Mouse (Mus musculus): ENCODE measurements around the gene Atg4b. TPM values are rescaled to one million over a fixed set of nuclear protein-coding genes. Genes with fewer than 3 reads are reported as not detected.
"Not testable (repeated sequence)": the region's sequence is repeated elsewhere in the genome, so short reads cannot be mapped to it uniquely, and the experiment has no call there.

Gene Atg4b
- polyA plus RNA-seq, 1 experiment from 2014 or later = 51.6 TPM

GRCm38 (mm10) chr1:93753911-93754572 lies 2.7 kb downstream of the Atg4b start:
- peak overlapping the region; percentile 98 for H3K4me2 ChIP-seq (ENCODE audit: low read depth, low read length)
- H3K9me3 ChIP-seq (ENCODE audit: low read length) = no peaks in the 10 kb centered on the region
- peak; percentile 55 for DNase-seq

GRCm38 (mm10) chr1:93754573-93755290 lies 3.4 kb downstream of the Atg4b start, which contains the start of gene Thap4:
Gene Thap4 (minus strand): TSS chr1:93754864.
- TF ChIP-seq EP300 (IDR thresholded peaks at IDR 0.05; ENCODE audit: low read depth) = no peak
- TF ChIP-seq CTCF (IDR thresholded peaks at IDR 0.05; ENCODE audit: low read depth) = no peak
- no peaks in the 10 kb centered on the region for H3K27me3 ChIP-seq (ENCODE audit: insufficient read depth, low read length)
- H3K9me3 ChIP-seq (ENCODE audit: low read length) = no peaks in the 10 kb centered on the region
- peaks cover 26% of the 10 kb centered on the region for H3K4me1 ChIP-seq (ENCODE audit: insufficient read depth)
- peak; percentile 92 for DNase-seq
- H3K36me3 ChIP-seq (replicated peaks; ENCODE audit: insufficient read depth, low read length) = peaks cover 8% of the 10 kb centered on the region
- peak within 1 kb of the TSS; percentile 98 for H3K4me3 ChIP-seq (ENCODE audit: low read depth, low read length)
- peak within 1 kb of the TSS; percentile 98 for H3K4me2 ChIP-seq (ENCODE audit: low read depth, low read length)
- peak within 1 kb of the TSS; percentile 95 for H3K27ac ChIP-seq (ENCODE audit: low read depth)
- ATAC-seq = peak; percentile 89
- H3K9ac ChIP-seq (replicated peaks) = peak within 1 kb of the TSS; percentile 96
- WGBS (ENCODE audit: insufficient replicate concordance) = under 1% methylated on average over 78 of the region's 121 CpGs

More at GRCm38 (mm10) chr1:93753911-93754572, 2.7 kb downstream of the Atg4b start:
- TF ChIP-seq EP300 (IDR thresholded peaks at IDR 0.05; ENCODE audit: low read depth) (no peak), CTCF (IDR thresholded peaks at IDR 0.05; ENCODE audit: low read depth) (no peak)
- ATAC-seq = peak; percentile 7
- Histone ChIP-seq H3K9ac (replicated peaks) (peak overlapping the region; percentile 96), H3K27me3 (ENCODE audit: insufficient read depth, low read length) (no peaks in the 10 kb centered on the region), H3K4me1 (ENCODE audit: insufficient read depth) (peaks cover 28% of the 10 kb centered on the region), H3K36me3 (replicated peaks; ENCODE audit: insufficient read depth, low read length) (peaks cover 12% of the 10 kb centered on the region), H3K4me3 (ENCODE audit: low read depth, low read length) (peak overlapping the region; percentile 98), H3K27ac (ENCODE audit: low read depth) (peak overlapping the region; percentile 95)
- 2% methylated on average over 55 of the region's 59 CpGs for WGBS (ENCODE audit: insufficient replicate concordance)

GRCm38 (mm10) chr1:93755291-93755610 lies 4.0 kb downstream of the Atg4b start:
- Histone ChIP-seq H3K27me3 (ENCODE audit: insufficient read depth, low read length) (no peaks in the 10 kb centered on the region), H3K4me2 (ENCODE audit: low read depth, low read length) (peak overlapping the region; percentile 98), H3K9me3 (ENCODE audit: low read length) (no peaks in the 10 kb centered on the region), H3K9ac (replicated peaks) (peak overlapping the region; percentile 96), H3K4me1 (ENCODE audit: insufficient read depth) (peaks cover 29% of the 10 kb centered on the region), H3K4me3 (ENCODE audit: low read depth, low read length) (peak overlapping the region; percentile 98), H3K36me3 (replicated peaks; ENCODE audit: insufficient read depth, low read length) (peaks cover 5% of the 10 kb centered on the region; the same call in 1 of the 2 replicates), H3K27ac (ENCODE audit: low read depth) (peak overlapping the region; percentile 95)
- DNase-seq (no peak), ATAC-seq (no peak)
- WGBS (ENCODE audit: insufficient replicate concordance) = under 1% methylated on average over 13 of the region's 13 CpGs
- no peak for TF ChIP-seq EP300 (IDR thresholded peaks at IDR 0.05; ENCODE audit: low read depth)
- TF ChIP-seq CTCF (IDR thresholded peaks at IDR 0.05; ENCODE audit: low read depth) = no peak

GRCm38 (mm10) chr1:93755618-93756017 lies 4.3 kb downstream of the Atg4b start:
- no peaks in the 10 kb centered on the region for H3K9me3 ChIP-seq (ENCODE audit: low read length)
- peak overlapping the region; percentile 95 for H3K27ac ChIP-seq (ENCODE audit: low read depth)
- WGBS (ENCODE audit: insufficient replicate concordance) = 24% methylated on average over 7 of the region's 7 CpGs
- peak overlapping the region; percentile 96 for H3K9ac ChIP-seq (replicated peaks)
- no peak for DNase-seq
- H3K4me3 ChIP-seq (ENCODE audit: low read depth, low read length) = peak overlapping the region; percentile 98
- no peak for TF ChIP-seq EP300 (IDR thresholded peaks at IDR 0.05; ENCODE audit: low read depth)
- no peak for TF ChIP-seq CTCF (IDR thresholded peaks at IDR 0.05; ENCODE audit: low read depth)
- H3K4me2 ChIP-seq (ENCODE audit: low read depth, low read length) = peak overlapping the region; percentile 98
- H3K4me1 ChIP-seq (ENCODE audit: insufficient read depth) = peaks cover 29% of the 10 kb centered on the region
- 0 out of 2 replicates have a peak, but pooled peaks cover 1% of the 10 kb centered on the region for H3K36me3 ChIP-seq (replicated peaks; ENCODE audit: insufficient read depth, low read length)
- no peaks in the 10 kb centered on the region for H3K27me3 ChIP-seq (ENCODE audit: insufficient read depth, low read length)
- ATAC-seq = no peak

DNA sequence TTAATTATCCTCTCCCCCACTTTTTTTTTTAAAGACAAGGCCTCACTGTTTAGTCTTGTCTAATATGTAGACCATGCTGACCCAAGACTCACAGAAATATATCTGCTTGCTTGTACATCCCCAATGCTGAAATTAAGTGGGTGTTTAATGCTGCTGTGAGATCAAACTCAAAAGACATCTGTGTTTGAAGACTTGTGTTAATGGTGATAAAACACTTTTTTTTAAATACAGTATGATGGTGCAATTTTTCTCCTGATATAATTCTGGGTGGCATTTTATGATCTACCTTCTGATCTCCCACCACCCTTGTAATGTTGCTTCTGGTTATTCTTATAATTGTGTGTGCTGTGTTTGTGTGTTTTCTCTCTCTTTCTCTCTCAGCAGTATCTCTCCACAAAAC lies 4.9 kb downstream of the Atg4b start:
- H3K9ac ChIP-seq (replicated peaks) = peak overlapping the region; percentile 96
- ATAC-seq = no peak
- H3K4me3 ChIP-seq (ENCODE audit: low read depth, low read length) = peak overlapping the region; percentile 98

DNA sequence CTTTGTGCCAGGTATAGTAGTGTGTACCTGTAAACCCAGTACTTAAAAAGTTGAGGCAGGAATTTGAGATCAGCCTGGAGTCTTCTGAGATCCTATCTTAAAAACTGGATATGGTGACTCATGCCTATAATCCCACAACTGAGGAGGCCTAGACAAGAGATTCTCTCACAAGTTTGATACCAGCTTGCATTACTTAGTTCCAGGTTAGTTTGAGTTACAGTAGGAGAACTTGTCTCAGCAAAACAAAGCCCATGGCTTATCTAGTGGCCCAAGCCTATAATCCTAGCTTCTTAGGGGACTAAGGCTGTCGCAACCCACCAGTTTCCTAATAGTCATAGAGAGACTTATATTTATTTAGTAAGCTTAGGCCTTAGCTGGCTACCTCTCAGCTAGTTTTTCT lies 8.8 kb downstream of the Atg4b start:
- 94% methylated on average over 1 of the region's 1 CpGs for WGBS (ENCODE audit: insufficient replicate concordance)
- H3K9me3 ChIP-seq (ENCODE audit: low read length) = no peaks in the 10 kb centered on the region
- no peak overlapping the region for H3K4me3 ChIP-seq (ENCODE audit: low read depth, low read length)
- no peak overlapping the region for H3K4me2 ChIP-seq (ENCODE audit: low read depth, low read length)
- no peak for ATAC-seq
- no peaks in the 10 kb centered on the region for H3K27me3 ChIP-seq (ENCODE audit: insufficient read depth, low read length)
- no peaks in the 10 kb centered on the region for H3K36me3 ChIP-seq (replicated peaks; ENCODE audit: insufficient read depth, low read length)
- no peak overlapping the region for H3K27ac ChIP-seq (ENCODE audit: low read depth)
- H3K4me1 ChIP-seq (ENCODE audit: insufficient read depth) = peaks cover 24% of the 10 kb centered on the region
- DNase-seq = no peak
- H3K9ac ChIP-seq (replicated peaks) = no peak overlapping the region
- TF ChIP-seq CTCF (IDR thresholded peaks at IDR 0.05; ENCODE audit: low read depth) (no peak), EP300 (IDR thresholded peaks at IDR 0.05; ENCODE audit: low read depth) (no peak)

More for the DNA sequence above, 4.9 kb downstream of the Atg4b start:
- DNase-seq = no peak
- Histone ChIP-seq H3K36me3 (replicated peaks; ENCODE audit: insufficient read depth, low read length) (no peaks in the 10 kb centered on the region), H3K4me2 (ENCODE audit: low read depth, low read length) (peak overlapping the region; percentile 98), H3K27me3 (ENCODE audit: insufficient read depth, low read length) (no peaks in the 10 kb centered on the region), H3K9me3 (ENCODE audit: low read length) (no peaks in the 10 kb centered on the region), H3K27ac (ENCODE audit: low read depth) (peak overlapping the region; percentile 95; the same call in 1 of the 2 replicates), H3K4me1 (ENCODE audit: insufficient read depth) (peaks cover 29% of the 10 kb centered on the region)
- peak; percentile 91 for TF ChIP-seq EP300 (IDR thresholded peaks at IDR 0.05; ENCODE audit: low read depth)
- TF ChIP-seq CTCF (IDR thresholded peaks at IDR 0.05; ENCODE audit: low read depth) = no peak

DNA sequence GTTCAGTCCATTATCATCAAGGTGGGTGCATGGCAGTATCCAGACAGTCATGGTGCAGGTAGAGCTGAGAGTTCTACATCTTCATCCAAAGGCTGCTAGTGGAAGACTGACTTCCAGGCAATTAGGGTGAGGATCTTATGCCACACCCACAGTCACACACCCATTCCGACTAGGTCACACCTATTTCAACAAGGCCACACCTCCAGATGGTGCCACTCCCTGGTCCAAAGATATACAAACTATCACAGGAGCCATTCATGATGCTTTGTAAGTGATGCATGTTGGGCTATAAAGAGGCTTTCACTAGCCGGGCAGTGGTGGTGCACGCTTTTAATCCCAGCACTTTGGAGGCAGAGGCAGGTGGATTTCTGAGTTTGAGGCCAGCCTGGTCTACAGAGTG lies 12.2 kb downstream of the Atg4b start:
- ATAC-seq = peak; percentile 67; the same call in 1 of the 2 replicates
- WGBS (ENCODE audit: insufficient replicate concordance) = 74% methylated on average over 3 of the region's 3 CpGs
- H3K9me3 ChIP-seq (ENCODE audit: low read length); H3K27me3 ChIP-seq (ENCODE audit: insufficient read depth, low read length); H3K27ac ChIP-seq (ENCODE audit: low read depth); DNase-seq; H3K4me3 ChIP-seq (ENCODE audit: low read depth, low read length); H3K36me3 ChIP-seq (replicated peaks; ENCODE audit: insufficient read depth, low read length); H3K9ac ChIP-seq (replicated peaks): not testable (repeated sequence)
- Histone ChIP-seq H3K4me2 (ENCODE audit: low read depth, low read length) (peak overlapping the region; percentile 35; the same call in 1 of the 2 replicates), H3K4me1 (ENCODE audit: insufficient read depth) (peaks cover 16% of the 10 kb centered on the region)
